Mouse (Mus musculus) bone marrow macrophage, adult 2 months (primary cell): Measurements from ENCODE around the gene Lce1m.

Experiments
- CTCF ChIP-seq: IDR thresholded peaks from 2 replicates; pipeline ENCODE4 v1.5.1; 2012; ENCODE audit warnings: low read depth, mild to moderate bottlenecking, low read length, moderate library complexity
- POLR2A ChIP-seq: IDR thresholded peaks from 2 replicates; pipeline ENCODE4 v1.6.1; 2012; ENCODE audit warnings: mild to moderate bottlenecking, low read depth, low read length, borderline replicate concordance

- TF ChIP-seq CTCF (no peak), POLR2A (no peak)
Measured at GRCm38 (mm10) chr3:93023411-93024184, 4.7 kb upstream of the Lce1m start.
